Mouse (Mus musculus): ENCODE measurements around the gene Tmem141. TPM values are rescaled to one million over a fixed set of nuclear protein-coding genes. Genes with fewer than 3 reads are reported as not detected.

Gene Tmem141
- polyA plus RNA-seq, 1 experiment from 2014 or later = 47.0 TPM

DNA sequence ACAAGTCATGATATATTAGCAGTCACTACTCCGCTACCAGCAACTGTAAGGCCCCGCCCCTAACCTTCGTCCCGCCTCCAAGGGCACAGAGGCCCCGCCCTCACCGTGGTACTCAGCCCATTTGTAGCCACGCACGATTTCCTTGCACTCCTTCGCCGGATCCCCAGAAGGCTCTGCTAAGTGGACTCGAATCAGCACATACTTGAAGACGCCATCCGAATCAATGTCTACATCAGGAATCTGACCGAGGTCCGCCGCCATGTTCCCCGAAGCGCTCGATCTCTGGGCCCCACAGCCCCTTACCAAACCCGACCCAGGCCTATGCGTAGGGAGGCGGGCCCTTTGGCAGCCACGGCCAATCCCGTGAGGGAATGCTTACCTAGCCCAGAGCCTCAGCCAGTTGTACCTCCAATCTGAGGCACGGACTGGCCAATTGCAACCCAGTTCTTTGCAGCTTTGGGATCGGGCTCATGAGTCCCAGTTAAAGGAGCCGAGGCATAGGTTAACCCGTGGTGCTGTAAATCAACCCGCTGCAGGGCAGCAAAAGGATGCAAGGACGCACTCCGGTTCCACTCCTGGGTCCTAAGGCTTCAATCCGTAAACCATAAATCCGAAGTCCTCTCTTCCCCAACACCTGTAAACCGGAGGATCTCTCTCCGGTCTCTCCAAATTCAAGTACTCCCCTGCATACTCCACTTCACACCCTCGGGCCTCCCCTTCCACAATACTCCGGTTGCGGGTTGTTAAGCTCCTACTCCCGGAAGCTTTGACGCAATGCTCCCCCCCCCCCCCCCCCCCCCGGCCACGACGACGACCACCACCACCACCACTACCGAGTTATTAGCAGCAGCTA is 47.0 kb downstream of the Tmem141 start, which contains the start of the genes Mamdc4 and Phpt1:
Gene Mamdc4 (minus strand): TSS at position 267 of the 853 bp plus-strand sequence.
Gene Phpt1 (minus strand): TSS at position 646 of the 853 bp plus-strand sequence.
- peaks cover 39% of the 10 kb centered on the region for H3K27me3 ChIP-seq
- peak within 1 kb of the TSS; percentile 73 for H3K4me2 ChIP-seq
- peak within 1 kb of the TSS; percentile 56 for H3K4me3 ChIP-seq
- ATAC-seq (ENCODE audit: low FRiP score, low read depth) = peak; percentile 98
- H3K36me3 ChIP-seq = 0 out of 2 replicates have a peak, but pooled peaks cover 4% of the 10 kb centered on the region
- H3K27ac ChIP-seq (replicated peaks) = peak within 1 kb of the TSS; percentile 91
- under 1% methylated on average over 43 of the region's 45 CpGs for WGBS
- peak within 1 kb of the TSS; percentile 59 for H3K9ac ChIP-seq
- no peaks in the 10 kb centered on the region for H3K9me3 ChIP-seq
- H3K4me1 ChIP-seq (replicated peaks) = peaks cover 52% of the 10 kb centered on the region

DNA sequence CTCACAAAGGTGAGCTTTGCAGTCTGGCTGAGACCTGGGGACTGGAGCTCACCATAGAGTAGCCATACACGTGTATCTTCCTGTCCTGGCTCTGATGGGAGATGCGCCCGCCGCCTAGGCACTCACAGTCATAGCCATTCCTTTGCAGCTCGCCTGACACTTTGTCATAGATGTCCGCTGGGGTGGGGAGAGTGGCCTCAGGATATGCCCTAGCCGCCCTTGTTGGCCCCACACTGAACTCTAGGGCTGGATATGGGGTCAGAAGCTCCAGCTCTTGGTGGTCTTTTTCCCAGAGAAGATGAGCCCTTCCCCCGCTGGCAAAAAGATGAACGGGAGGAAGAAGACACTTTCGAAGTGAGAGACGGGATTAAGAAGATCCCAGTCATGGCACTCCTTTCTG is 47.7 kb downstream of the Tmem141 start:
- H3K9ac ChIP-seq = peak overlapping the region; percentile 59
- ATAC-seq (ENCODE audit: low FRiP score, low read depth) = no peak
- H3K4me3 ChIP-seq = peak overlapping the region; percentile 56
- peak overlapping the region; percentile 73 for H3K4me2 ChIP-seq
- peaks cover 46% of the 10 kb centered on the region for H3K4me1 ChIP-seq (replicated peaks)
- H3K9me3 ChIP-seq = no peaks in the 10 kb centered on the region
- 0 out of 2 replicates have a peak, but pooled peaks cover 4% of the 10 kb centered on the region for H3K36me3 ChIP-seq
- 15% methylated on average over 11 of the region's 11 CpGs for WGBS
- peak overlapping the region; percentile 91 for H3K27ac ChIP-seq (replicated peaks)
- H3K27me3 ChIP-seq = peaks cover 32% of the 10 kb centered on the region

DNA sequence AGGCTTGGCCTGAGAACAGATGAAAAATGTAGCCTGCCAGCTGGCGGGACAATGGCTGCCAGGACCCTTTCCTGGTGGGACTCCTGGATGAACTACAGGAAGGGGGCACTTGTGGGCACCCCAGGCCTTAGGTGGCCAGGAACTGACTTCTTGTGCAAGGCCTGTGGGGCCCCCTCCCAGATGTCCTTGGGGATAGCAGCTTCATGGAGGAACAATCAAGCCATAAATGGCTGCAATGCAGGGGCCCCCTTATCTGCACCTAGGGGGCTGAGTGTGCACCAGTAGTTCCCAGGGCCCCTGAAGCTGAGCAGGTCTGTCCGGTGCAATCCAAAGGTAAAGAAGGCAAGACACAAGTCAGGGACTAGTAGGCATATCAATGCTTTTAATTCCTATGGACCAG is 48.7 kb downstream of the Tmem141 start:
- Histone ChIP-seq H3K27me3 (peaks cover 22% of the 10 kb centered on the region), H3K4me3 (no peak overlapping the region), H3K27ac (replicated peaks) (no peak overlapping the region), H3K9ac (no peak overlapping the region), H3K36me3 (peaks cover 7% of the 10 kb centered on the region; the same call in 1 of the 2 replicates), H3K4me2 (peak overlapping the region; percentile 73; the same call in 1 of the 2 replicates), H3K9me3 (no peaks in the 10 kb centered on the region), H3K4me1 (replicated peaks) (peaks cover 35% of the 10 kb centered on the region)
- 91% methylated on average over 2 of the region's 2 CpGs for WGBS
- no peak for ATAC-seq (ENCODE audit: low FRiP score, low read depth)

DNA sequence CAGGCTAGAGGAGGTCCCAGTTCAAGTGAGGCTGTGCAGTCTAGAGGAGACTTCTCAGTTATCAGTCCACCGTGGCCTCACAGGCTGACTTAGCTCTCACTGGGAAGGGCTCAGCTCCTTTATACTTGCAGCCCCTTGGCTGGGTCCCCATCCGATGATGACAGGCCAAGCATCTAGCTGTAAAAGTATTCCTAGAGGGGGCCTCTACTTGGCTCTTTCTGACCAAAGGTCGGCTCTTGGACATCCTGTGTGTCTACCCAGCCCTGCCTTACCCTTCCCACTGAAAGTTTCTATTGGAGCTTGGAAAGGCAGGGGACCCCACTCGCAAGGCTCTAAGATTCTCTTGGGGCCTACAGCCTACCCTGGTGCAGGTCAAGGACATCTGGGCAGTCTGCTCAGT is 50.6 kb downstream of the Tmem141 start:
- H3K9me3 ChIP-seq = no peaks in the 10 kb centered on the region
- H3K36me3 ChIP-seq = peaks cover 3% of the 10 kb centered on the region; the same call in 1 of the 2 replicates
- no peak overlapping the region for H3K27ac ChIP-seq (replicated peaks)
- 93% methylated on average over 4 of the region's 4 CpGs for WGBS
- no peak overlapping the region for H3K9ac ChIP-seq
- peaks cover 24% of the 10 kb centered on the region for H3K4me1 ChIP-seq (replicated peaks)
- H3K4me2 ChIP-seq = no peak overlapping the region
- H3K4me3 ChIP-seq = no peak overlapping the region
- peaks cover 3% of the 10 kb centered on the region for H3K27me3 ChIP-seq
- ATAC-seq (ENCODE audit: low FRiP score, low read depth) = no peak

Other genes starting within 250 kb of the Tmem141 start
- 11.8 and 13.8 TPM in 2 replicates for gene Sapcd2, start 249.7 kb downstream of the Tmem141 start, polyA plus RNA-seq (2015; fragmentation: Nextera tagmentation; extraction: Ambion mirVana)
- gene Entpd2, start 226.1 kb downstream of the Tmem141 start, polyA plus RNA-seq (2015; fragmentation: Nextera tagmentation; extraction: Ambion mirVana) = 3.7 and 7.0 TPM in 2 replicates
- 424 and 493 TPM in 2 replicates for gene Npdc1, start 222.7 kb downstream of the Tmem141 start, polyA plus RNA-seq (2015; fragmentation: Nextera tagmentation; extraction: Ambion mirVana)
- 0.08 TPM in 1 of 2 replicates, not detected in the other for gene Fut7, start 198.7 kb downstream of the Tmem141 start, polyA plus RNA-seq (2015; fragmentation: Nextera tagmentation; extraction: Ambion mirVana)
- 15.0 and 15.1 TPM in 2 replicates for gene Abca2, start 193.3 kb downstream of the Tmem141 start, polyA plus RNA-seq (2015; fragmentation: Nextera tagmentation; extraction: Ambion mirVana)
- 3.7 and 4.3 TPM in 2 replicates for gene Clic3, start 165.2 kb downstream of the Tmem141 start, polyA plus RNA-seq (2015; fragmentation: Nextera tagmentation; extraction: Ambion mirVana)
- 109 and 119 TPM in 2 replicates for gene Paxx, start 160.9 kb downstream of the Tmem141 start, polyA plus RNA-seq (2015; fragmentation: Nextera tagmentation; extraction: Ambion mirVana)
- gene Ptgds, start 152.0 kb downstream of the Tmem141 start, polyA plus RNA-seq (2015; fragmentation: Nextera tagmentation; extraction: Ambion mirVana) = 647 and 983 TPM in 2 replicates
- not detected in 2 replicates for gene Lcn12, start 128.1 kb downstream of the Tmem141 start, polyA plus RNA-seq (2015; fragmentation: Nextera tagmentation; extraction: Ambion mirVana)
- 120 and 143 TPM in 2 replicates for gene Fbxw5, start 121.3 kb downstream of the Tmem141 start, polyA plus RNA-seq (2015; fragmentation: Nextera tagmentation; extraction: Ambion mirVana)
- 5.8 and 6.1 TPM in 2 replicates for gene C8g, start 120.3 kb downstream of the Tmem141 start, polyA plus RNA-seq (2015; fragmentation: Nextera tagmentation; extraction: Ambion mirVana)
- gene Traf2, start 75.1 kb downstream of the Tmem141 start, polyA plus RNA-seq (2015; fragmentation: Nextera tagmentation; extraction: Ambion mirVana) = 16.5 and 19.4 TPM in 2 replicates
- 375 and 378 TPM in 2 replicates for gene Edf1, start 64.2 kb downstream of the Tmem141 start, polyA plus RNA-seq (2015; fragmentation: Nextera tagmentation; extraction: Ambion mirVana)
- gene Mamdc4, start 47.2 kb downstream of the Tmem141 start, polyA plus RNA-seq (2015; fragmentation: Nextera tagmentation; extraction: Ambion mirVana) = 1.6 and 2.1 TPM in 2 replicates
- 159 and 169 TPM in 2 replicates for gene Phpt1, start 46.8 kb downstream of the Tmem141 start, polyA plus RNA-seq (2015; fragmentation: Nextera tagmentation; extraction: Ambion mirVana)
- gene Ajm1, start 40.2 kb downstream of the Tmem141 start, polyA plus RNA-seq (2015; fragmentation: Nextera tagmentation; extraction: Ambion mirVana) = 14.5 and 16.5 TPM in 2 replicates
- gene Rabl6, start 13.5 kb downstream of the Tmem141 start, polyA plus RNA-seq (2015; fragmentation: Nextera tagmentation; extraction: Ambion mirVana) = 70.0 and 73.5 TPM in 2 replicates
- 0.27 and 0.45 TPM in 2 replicates for gene Ccdc183, start 4.3 kb downstream of the Tmem141 start, polyA plus RNA-seq (2015; fragmentation: Nextera tagmentation; extraction: Ambion mirVana)
- 3.7 and 4.6 TPM in 2 replicates for gene Fcna, start 6.0 kb upstream of the Tmem141 start, polyA plus RNA-seq (2015; fragmentation: Nextera tagmentation; extraction: Ambion mirVana)
- not detected in 2 replicates for gene Lcn8, start 31.1 kb upstream of the Tmem141 start, polyA plus RNA-seq (2015; fragmentation: Nextera tagmentation; extraction: Ambion mirVana)
- gene Lcn5, start 35.9 kb upstream of the Tmem141 start, polyA plus RNA-seq (2015; fragmentation: Nextera tagmentation; extraction: Ambion mirVana) = not detected in 2 replicates
- not detected in 2 replicates for gene Lcn6, start 54.8 kb upstream of the Tmem141 start, polyA plus RNA-seq (2015; fragmentation: Nextera tagmentation; extraction: Ambion mirVana)
- gene Lcn10, start 60.7 kb upstream of the Tmem141 start, polyA plus RNA-seq (2015; fragmentation: Nextera tagmentation; extraction: Ambion mirVana) = not detected in 2 replicates
- gene Obp2a, start 78.0 kb upstream of the Tmem141 start, polyA plus RNA-seq (2015; fragmentation: Nextera tagmentation; extraction: Ambion mirVana) = not detected in 2 replicates
- 149 and 164 TPM in 2 replicates for gene Bmyc, start 84.7 kb upstream of the Tmem141 start, polyA plus RNA-seq (2015; fragmentation: Nextera tagmentation; extraction: Ambion mirVana)
- gene Obp2b, start 115.0 kb upstream of the Tmem141 start, polyA plus RNA-seq (2015; fragmentation: Nextera tagmentation; extraction: Ambion mirVana) = not detected in 2 replicates
- not detected in 2 replicates for gene Lcn3, start 143.6 kb upstream of the Tmem141 start, polyA plus RNA-seq (2015; fragmentation: Nextera tagmentation; extraction: Ambion mirVana)
- gene Lcn11, start 155.0 kb upstream of the Tmem141 start, polyA plus RNA-seq (2015; fragmentation: Nextera tagmentation; extraction: Ambion mirVana) = not detected in 2 replicates
- not detected in 2 replicates for gene Gm13539, start 160.3 kb upstream of the Tmem141 start, polyA plus RNA-seq (2015; fragmentation: Nextera tagmentation; extraction: Ambion mirVana)
- not detected in 2 replicates for gene Glt6d1, start 193.8 kb upstream of the Tmem141 start, polyA plus RNA-seq (2015; fragmentation: Nextera tagmentation; extraction: Ambion mirVana)
- not detected in 2 replicates for gene Lcn9, start 201.1 kb upstream of the Tmem141 start, polyA plus RNA-seq (2015; fragmentation: Nextera tagmentation; extraction: Ambion mirVana)
- not detected in 2 replicates for gene Sohlh1, start 225.2 kb upstream of the Tmem141 start, polyA plus RNA-seq (2015; fragmentation: Nextera tagmentation; extraction: Ambion mirVana)
- 20.2 and 23.8 TPM in 2 replicates for gene Kcnt1, start 241.7 kb upstream of the Tmem141 start, polyA plus RNA-seq (2015; fragmentation: Nextera tagmentation; extraction: Ambion mirVana)